Mouse (Mus musculus): ENCODE results near the gene Gm21992.

Gm21992 gene

GRCm38 (mm10) chr19:4811063-4811908 lies at the start of gene Gm21992, which contains the start of gene Rbm14:
Gm21992 (minus strand) TSS chr19:4811612.
Rbm14 (minus strand) TSS chr19:4811634.
- DNase-seq (ENCODE audit: extremely low read depth, low read depth), result peak; percentile 97

- no peak for DNase-seq (ENCODE audit: extremely low read depth, low read depth)
Observed at GRCm38 (mm10) chr19:4859081-4859480, 47.7 kb upstream of the Gm21992 start.

DNA sequence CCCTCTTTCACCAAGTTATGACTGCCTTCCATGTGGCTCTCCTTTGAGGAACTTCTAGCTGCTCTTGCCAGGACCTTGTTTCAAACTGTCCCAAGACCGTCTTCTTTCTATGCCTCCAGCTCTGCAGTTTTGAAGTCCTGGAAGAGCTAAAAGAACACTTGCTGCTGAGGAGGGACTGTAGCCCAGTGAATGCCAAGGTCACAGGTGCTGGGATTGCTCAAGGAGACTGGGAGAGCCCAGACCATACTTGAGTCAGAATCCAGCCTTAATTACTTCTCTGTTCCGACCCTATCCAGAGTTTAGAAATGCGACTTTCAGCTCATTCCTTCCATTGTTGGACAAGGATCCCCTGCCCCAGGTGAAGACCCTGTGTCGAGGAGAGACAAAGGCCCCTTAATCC lies 44.5 kb upstream of the Gm21992 start:
- no peak for DNase-seq (ENCODE audit: extremely low read depth, low read depth)

GRCm38 (mm10) chr19:4855470-4855820 lies 44.0 kb upstream of the Gm21992 start:
- DNase-seq (ENCODE audit: extremely low read depth, low read depth), result no peak

GRCm38 (mm10) chr19:4854552-4855469 lies 43.4 kb upstream of the Gm21992 start, which contains the start of gene Ctsf:
Ctsf (plus strand) TSS chr19:4855130.
- DNase-seq (ENCODE audit: extremely low read depth, low read depth), result no peak

- DNase-seq (ENCODE audit: extremely low read depth, low read depth), result no peak
Observed at GRCm38 (mm10) chr19:4850281-4850680, 38.9 kb upstream of the Gm21992 start.

DNA sequence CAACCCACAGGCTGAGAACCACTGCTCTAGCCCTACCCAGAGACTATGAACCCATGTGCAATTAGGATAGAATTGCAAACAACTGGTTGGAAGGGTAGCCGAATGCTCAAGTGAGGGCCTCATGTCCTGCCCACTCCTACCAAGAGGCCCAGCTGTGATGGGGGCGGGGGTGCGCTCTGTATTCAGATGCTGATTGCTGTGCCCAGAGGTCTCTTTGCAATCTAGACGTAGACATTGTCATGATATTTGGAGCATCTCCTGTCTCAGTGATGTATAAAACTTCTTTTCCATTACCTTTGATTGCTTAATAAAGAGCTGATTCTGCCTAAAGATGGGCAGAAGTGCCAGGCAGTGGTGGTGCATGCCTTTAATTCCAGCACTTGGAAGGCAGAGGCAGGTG lies 38.4 kb upstream of the Gm21992 start:
- DNase-seq (ENCODE audit: extremely low read depth, low read depth), result no peak

- no peak for DNase-seq (ENCODE audit: extremely low read depth, low read depth)
Observed at GRCm38 (mm10) chr19:4847490-4847889, 36.1 kb upstream of the Gm21992 start.

- DNase-seq (ENCODE audit: extremely low read depth, low read depth), result no peak
Observed at GRCm38 (mm10) chr19:4845846-4846245, 34.4 kb upstream of the Gm21992 start.

- DNase-seq (ENCODE audit: extremely low read depth, low read depth), result no peak
Observed at GRCm38 (mm10) chr19:4842611-4843010, 31.2 kb upstream of the Gm21992 start.

- no peak for DNase-seq (ENCODE audit: extremely low read depth, low read depth)
Observed at GRCm38 (mm10) chr19:4840848-4841247, 29.4 kb upstream of the Gm21992 start.

- DNase-seq (ENCODE audit: extremely low read depth, low read depth), result peak; percentile 89
Observed at GRCm38 (mm10) chr19:4839149-4839548, 27.7 kb upstream of the Gm21992 start, which contains the start of the genes Ccs and Ccdc87. Ccs (minus strand) TSS chr19:4839332. Ccdc87 (plus strand) TSS chr19:4839366.

DNA sequence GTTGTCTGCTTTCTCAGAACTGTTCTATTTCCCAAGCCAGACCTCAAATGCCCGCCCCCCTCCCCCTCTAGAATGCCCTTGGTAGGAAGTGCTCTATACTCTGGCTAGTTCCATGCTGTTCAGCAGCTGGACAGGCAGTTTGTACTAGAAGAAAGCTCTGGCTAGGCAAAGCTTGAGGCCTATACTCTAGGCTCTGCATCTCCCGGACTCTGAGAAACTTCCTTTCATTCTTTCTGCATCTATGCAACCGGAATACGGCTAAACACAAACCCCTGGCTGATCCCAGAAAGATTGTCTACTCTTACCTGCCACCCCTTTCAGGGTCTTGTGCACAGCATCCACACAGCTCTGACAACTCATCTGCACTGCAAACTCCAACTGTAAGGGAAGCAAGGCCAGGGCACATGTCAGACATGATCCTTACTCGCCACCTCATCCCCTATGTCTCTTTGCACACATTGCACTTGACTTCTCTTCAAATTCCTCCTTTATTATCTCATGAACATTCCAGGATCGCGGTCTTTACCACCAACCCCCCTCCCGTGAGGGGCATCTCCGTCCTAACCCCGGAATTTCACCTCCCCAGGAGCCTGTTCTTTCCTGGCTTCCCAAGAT lies 27.2 kb upstream of the Gm21992 start:
- no peak for DNase-seq (ENCODE audit: extremely low read depth, low read depth)

GRCm38 (mm10) chr19:4837049-4837448 lies 25.6 kb upstream of the Gm21992 start:
- DNase-seq (ENCODE audit: extremely low read depth, low read depth), result no peak

DNA sequence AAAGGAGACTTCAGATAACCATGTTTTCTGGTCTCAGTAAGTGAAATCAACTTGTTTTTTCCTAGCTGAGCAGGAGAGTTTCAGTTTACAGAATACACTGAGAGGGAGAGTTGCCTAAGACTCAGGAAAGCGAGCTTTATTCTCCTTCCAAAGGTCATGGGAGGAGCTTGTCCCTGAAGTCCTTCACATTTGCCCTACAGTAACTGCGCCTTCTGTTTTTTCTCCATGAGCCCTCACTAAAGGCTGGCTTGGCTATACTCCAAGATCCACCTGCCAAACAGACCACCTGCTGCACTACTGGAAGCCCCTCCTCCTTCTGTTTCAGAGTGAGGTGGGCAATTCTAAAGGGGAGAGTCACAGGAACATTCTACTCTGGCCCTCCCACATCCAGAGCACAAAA lies 24.7 kb upstream of the Gm21992 start:
- no peak for DNase-seq (ENCODE audit: extremely low read depth, low read depth)

DNA sequence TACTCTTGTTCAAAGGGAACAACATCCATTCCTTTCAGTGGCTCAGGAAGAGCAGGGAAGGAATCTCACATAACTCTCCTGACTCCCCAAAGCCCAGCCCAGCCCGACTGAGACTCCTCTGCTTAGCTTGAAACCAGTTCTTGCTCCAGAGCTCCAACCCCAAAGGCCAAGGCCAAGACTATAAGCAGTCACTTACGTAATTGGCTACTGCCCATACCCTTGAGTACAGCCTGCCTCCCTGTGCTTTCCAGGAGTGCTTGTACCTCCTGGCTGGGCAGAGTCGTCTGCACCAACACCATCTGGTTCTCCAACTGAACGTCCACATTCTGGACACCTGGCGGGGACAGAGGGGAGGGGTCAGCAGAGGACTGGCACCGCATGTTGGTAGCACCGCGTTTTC lies 22.6 kb upstream of the Gm21992 start:
- DNase-seq (ENCODE audit: extremely low read depth, low read depth), result no peak

GRCm38 (mm10) chr19:4829156-4829555 lies 17.7 kb upstream of the Gm21992 start:
- no peak for DNase-seq (ENCODE audit: extremely low read depth, low read depth)

- DNase-seq (ENCODE audit: extremely low read depth, low read depth), result no peak
Observed at GRCm38 (mm10) chr19:4828444-4829114, 17.2 kb upstream of the Gm21992 start.

DNA sequence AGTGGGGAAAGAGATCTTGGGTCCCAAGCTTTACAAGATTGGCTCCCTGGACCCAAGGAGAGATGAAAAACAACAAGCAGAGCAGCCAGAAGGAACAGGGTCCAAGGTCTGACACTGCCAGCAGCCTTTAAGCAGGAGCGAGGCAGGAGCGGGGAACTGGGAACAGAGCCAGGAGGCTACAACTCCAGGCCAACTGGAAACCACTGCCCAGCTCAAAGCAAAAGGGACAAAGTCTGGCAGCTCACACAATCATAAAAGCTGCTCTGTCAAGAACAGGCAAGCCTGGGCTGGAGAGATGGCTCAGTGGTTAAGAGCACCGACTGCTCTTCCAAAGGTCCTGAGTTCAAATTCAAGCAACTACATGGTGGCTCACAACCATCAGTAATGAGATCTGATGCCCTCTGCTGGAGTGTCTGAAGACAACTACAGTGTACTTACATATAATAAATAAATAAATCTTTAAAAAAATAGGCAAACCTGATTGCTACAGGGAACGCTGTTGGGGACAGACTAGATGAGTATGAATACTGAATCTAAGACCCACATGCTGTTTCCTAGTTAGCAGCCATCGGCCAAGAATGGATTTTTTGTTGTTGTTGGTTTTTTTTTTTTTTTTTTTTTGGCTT lies 9.4 kb upstream of the Gm21992 start:
- DNase-seq (ENCODE audit: extremely low read depth, low read depth), result no peak

GRCm38 (mm10) chr19:4817182-4817835 lies 5.9 kb upstream of the Gm21992 start:
- DNase-seq (ENCODE audit: extremely low read depth, low read depth), result no peak

Data from MEL-GATA-1-ER (cell line).